Mouse (Mus musculus): ENCODE data around the gene Adora2b. TPM values are rescaled to one million over a fixed set of nuclear protein-coding genes. Genes with fewer than 3 reads are reported as not detected.

The Adora2b gene
- 0.06 and 0.09 TPM in 2 replicates for polyA plus RNA-seq (2012)

- H3K4me1 ChIP-seq (ENCODE audit: control insufficient read depth): peaks cover 17% of the 10 kb centered on the region
- H3K27me3 ChIP-seq (ENCODE audit: control insufficient read depth): peaks cover 70% of the 10 kb centered on the region
- peaks cover 10% of the 10 kb centered on the region for H3K9me3 ChIP-seq (ENCODE audit: control insufficient read depth, low read length)
- no peak for TF ChIP-seq GATA1 (IDR thresholded peaks at IDR 0.05; ENCODE audit: low read length)
- TF ChIP-seq TAL1 (IDR thresholded peaks at IDR 0.05; ENCODE audit: low read length): no peak
- H3K4me3 ChIP-seq (replicated peaks): peak within 1 kb of the TSS; percentile 61
- H3K36me3 ChIP-seq (ENCODE audit: control insufficient read depth): no peaks in the 10 kb centered on the region
Observed at GRCm38 (mm10) chr11:62248401-62249244, at the start of gene Adora2b. Gene Adora2b, plus strand, starts transcription at chr11:62248984.

GRCm38 (mm10) chr11:62200901-62201512, 47.8 kb upstream of the Adora2b start:
- Histone ChIP-seq H3K4me1 (ENCODE audit: control insufficient read depth) (no peaks in the 10 kb centered on the region), H3K9me3 (ENCODE audit: control insufficient read depth, low read length) (no peaks in the 10 kb centered on the region), H3K4me3 (replicated peaks) (no peak overlapping the region), H3K27me3 (ENCODE audit: control insufficient read depth) (no peaks in the 10 kb centered on the region), H3K36me3 (ENCODE audit: control insufficient read depth) (peaks cover 9% of the 10 kb centered on the region)
- TF ChIP-seq GATA1 (IDR thresholded peaks at IDR 0.05; ENCODE audit: low read length): no peak
- TF ChIP-seq TAL1 (IDR thresholded peaks at IDR 0.05; ENCODE audit: low read length): no peak

GRCm38 (mm10) chr11:62202645-62203044, 46.1 kb upstream of the Adora2b start:
- Histone ChIP-seq H3K4me3 (replicated peaks) (no peak overlapping the region), H3K36me3 (ENCODE audit: control insufficient read depth) (peaks cover 26% of the 10 kb centered on the region), H3K9me3 (ENCODE audit: control insufficient read depth, low read length) (no peaks in the 10 kb centered on the region), H3K27me3 (ENCODE audit: control insufficient read depth) (no peaks in the 10 kb centered on the region), H3K4me1 (ENCODE audit: control insufficient read depth) (no peaks in the 10 kb centered on the region)
- TF ChIP-seq TAL1 (IDR thresholded peaks at IDR 0.05; ENCODE audit: low read length) (no peak), GATA1 (IDR thresholded peaks at IDR 0.05; ENCODE audit: low read length) (no peak)

GRCm38 (mm10) chr11:62209111-62209510, 39.7 kb upstream of the Adora2b start:
- H3K36me3 ChIP-seq (ENCODE audit: control insufficient read depth): peaks cover 76% of the 10 kb centered on the region
- H3K4me1 ChIP-seq (ENCODE audit: control insufficient read depth): no peaks in the 10 kb centered on the region
- H3K27me3 ChIP-seq (ENCODE audit: control insufficient read depth): no peaks in the 10 kb centered on the region
- no peak for TF ChIP-seq GATA1 (IDR thresholded peaks at IDR 0.05; ENCODE audit: low read length)
- no peak for TF ChIP-seq TAL1 (IDR thresholded peaks at IDR 0.05; ENCODE audit: low read length)
- H3K4me3 ChIP-seq (replicated peaks): no peak overlapping the region
- no peaks in the 10 kb centered on the region for H3K9me3 ChIP-seq (ENCODE audit: control insufficient read depth, low read length)

- H3K4me3 ChIP-seq (replicated peaks): no peak overlapping the region
Observed at GRCm38 (mm10) chr11:62209891-62210290, 38.9 kb upstream of the Adora2b start.

GRCm38 (mm10) chr11:62213384-62213989, 35.3 kb upstream of the Adora2b start:
- Histone ChIP-seq H3K4me3 (replicated peaks) (no peak overlapping the region), H3K27me3 (ENCODE audit: control insufficient read depth) (no peaks in the 10 kb centered on the region), H3K9me3 (ENCODE audit: control insufficient read depth, low read length) (no peaks in the 10 kb centered on the region), H3K36me3 (ENCODE audit: control insufficient read depth) (peaks cover 45% of the 10 kb centered on the region), H3K4me1 (ENCODE audit: control insufficient read depth) (no peaks in the 10 kb centered on the region)
- TF ChIP-seq TAL1 (IDR thresholded peaks at IDR 0.05; ENCODE audit: low read length): no peak
- no peak for TF ChIP-seq GATA1 (IDR thresholded peaks at IDR 0.05; ENCODE audit: low read length)

More at GRCm38 (mm10) chr11:62209891-62210290, 38.9 kb upstream of the Adora2b start:
- Histone ChIP-seq H3K27me3 (ENCODE audit: control insufficient read depth) (no peaks in the 10 kb centered on the region), H3K9me3 (ENCODE audit: control insufficient read depth, low read length) (no peaks in the 10 kb centered on the region), H3K4me1 (ENCODE audit: control insufficient read depth) (no peaks in the 10 kb centered on the region), H3K36me3 (ENCODE audit: control insufficient read depth) (peaks cover 76% of the 10 kb centered on the region)
- TF ChIP-seq GATA1 (IDR thresholded peaks at IDR 0.05; ENCODE audit: low read length): no peak
- no peak for TF ChIP-seq TAL1 (IDR thresholded peaks at IDR 0.05; ENCODE audit: low read length)

- no peak for TF ChIP-seq TAL1 (IDR thresholded peaks at IDR 0.05; ENCODE audit: low read length)
- TF ChIP-seq GATA1 (IDR thresholded peaks at IDR 0.05; ENCODE audit: low read length): no peak
- Histone ChIP-seq H3K27me3 (ENCODE audit: control insufficient read depth) (no peaks in the 10 kb centered on the region), H3K4me3 (replicated peaks) (no peak overlapping the region), H3K4me1 (ENCODE audit: control insufficient read depth) (no peaks in the 10 kb centered on the region), H3K9me3 (ENCODE audit: control insufficient read depth, low read length) (no peaks in the 10 kb centered on the region), H3K36me3 (ENCODE audit: control insufficient read depth) (peaks cover 44% of the 10 kb centered on the region)
Observed at GRCm38 (mm10) chr11:62215107-62215506, 33.7 kb upstream of the Adora2b start.

- no peaks in the 10 kb centered on the region for H3K4me1 ChIP-seq (ENCODE audit: control insufficient read depth)
- H3K36me3 ChIP-seq (ENCODE audit: control insufficient read depth): peaks cover 52% of the 10 kb centered on the region
- H3K9me3 ChIP-seq (ENCODE audit: control insufficient read depth, low read length): no peaks in the 10 kb centered on the region
- H3K27me3 ChIP-seq (ENCODE audit: control insufficient read depth): no peaks in the 10 kb centered on the region
- TF ChIP-seq TAL1 (IDR thresholded peaks at IDR 0.05; ENCODE audit: low read length) (no peak), GATA1 (IDR thresholded peaks at IDR 0.05; ENCODE audit: low read length) (no peak)
- no peak overlapping the region for H3K4me3 ChIP-seq (replicated peaks)
Observed at GRCm38 (mm10) chr11:62217751-62218150, 31.0 kb upstream of the Adora2b start.
